ENCODE assay signal across 1 mouse cellular context in the genomic region with DNA sequence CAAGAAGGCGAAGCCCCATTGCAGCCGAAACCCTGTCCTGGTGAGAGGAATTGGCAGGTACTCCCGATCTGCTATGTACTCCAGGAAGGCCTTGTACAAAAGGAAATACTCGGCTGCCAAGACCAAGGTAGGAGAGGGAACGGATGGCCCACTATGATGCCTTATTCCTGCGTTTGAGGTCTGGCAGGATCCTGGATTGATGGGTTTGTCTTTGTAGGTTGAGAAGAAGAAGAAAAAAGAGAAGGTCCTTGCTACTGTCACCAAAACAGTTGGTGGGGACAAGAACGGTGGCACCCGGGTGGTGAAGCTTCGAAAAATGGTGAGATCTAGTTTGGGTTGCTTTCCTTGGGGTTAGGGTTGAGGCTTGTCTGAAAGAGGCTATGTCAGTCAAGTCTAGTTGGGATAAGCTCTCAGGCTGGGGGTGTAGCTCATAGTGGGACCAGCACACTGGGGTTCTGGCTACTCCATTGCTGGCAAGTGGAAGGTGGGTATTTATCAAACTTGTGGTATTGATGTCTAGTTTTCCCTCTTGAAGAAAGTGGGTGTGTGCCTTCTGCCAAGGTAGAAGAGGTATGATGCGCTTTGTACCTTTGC.
TF ChIP-seq lines count a peak whose summit lies in the region.

No protein-coding gene starts in this region.

TF ChIP-seq in MEL, 35 proteins besides CTCF, POLR2A, EP300 and RAD21:
- TF ChIP-seq POLR2AphosphoS5 (IDR thresholded peaks at IDR 0.05; ENCODE audit: borderline replicate concordance, low read depth, low read length) (0 out of 2 replicates have a peak, but pooled peaks have one; percentile 33), MXI1 (IDR thresholded peaks at IDR 0.05; ENCODE audit: low read depth, low read length) (0 out of 2 replicates have a peak, but pooled peaks have one; percentile 4), CHD1 (IDR thresholded peaks at IDR 0.05; ENCODE audit: low read depth, low read length) (peak; percentile 91; the same call in 1 of the 2 replicates)
